Mouse (Mus musculus): ENCODE data around the gene Stpg3.

The Stpg3 gene

GRCm38 (mm10) chr2:25207593-25207992 lies 6.8 kb downstream of the Stpg3 start:
- DNase-seq (ENCODE audit: low spot score): no peak

- no peak for DNase-seq (ENCODE audit: low spot score)
These were observed 10.7 kb downstream of the Stpg3 start for GRCm38 (mm10) chr2:25203631-25204214.

- DNase-seq (ENCODE audit: low spot score): no peak
These were observed 13.8 kb downstream of the Stpg3 start for GRCm38 (mm10) chr2:25200631-25201030.

- DNase-seq (ENCODE audit: low spot score): no peak
These were observed 16.5 kb downstream of the Stpg3 start for GRCm38 (mm10) chr2:25197946-25198345.

GRCm38 (mm10) chr2:25197191-25197590 lies 17.2 kb downstream of the Stpg3 start:
- no peak for DNase-seq (ENCODE audit: low spot score)

- DNase-seq (ENCODE audit: low spot score): peak; percentile 82
These were observed 18.1 kb downstream of the Stpg3 start, which contains the start of gene Tor4a for GRCm38 (mm10) chr2:25196172-25196954. Gene Tor4a (minus strand): TSS chr2:25196886.

GRCm38 (mm10) chr2:25195211-25196156 lies 19.0 kb downstream of the Stpg3 start:
- DNase-seq (ENCODE audit: low spot score): peak; percentile 46

- DNase-seq (ENCODE audit: low spot score): no peak
These were observed 19.8 kb downstream of the Stpg3 start for GRCm38 (mm10) chr2:25194486-25195171.

- DNase-seq (ENCODE audit: low spot score): no peak
These were observed 20.4 kb downstream of the Stpg3 start for GRCm38 (mm10) chr2:25194006-25194405.

- peak; percentile 57 for DNase-seq (ENCODE audit: low spot score)
These were observed 21.1 kb downstream of the Stpg3 start for GRCm38 (mm10) chr2:25193330-25193770.

- DNase-seq (ENCODE audit: low spot score): no peak
These were observed 26.6 kb downstream of the Stpg3 start for GRCm38 (mm10) chr2:25187841-25188240.

GRCm38 (mm10) chr2:25186575-25186930 lies 27.9 kb downstream of the Stpg3 start:
- no peak for DNase-seq (ENCODE audit: low spot score)

- no peak for DNase-seq (ENCODE audit: low spot score)
These were observed 28.5 kb downstream of the Stpg3 start for GRCm38 (mm10) chr2:25185625-25186574.

GRCm38 (mm10) chr2:25184496-25184895 lies 29.9 kb downstream of the Stpg3 start:
- DNase-seq (ENCODE audit: low spot score): no peak

- no peak for DNase-seq (ENCODE audit: low spot score)
These were observed 31.1 kb downstream of the Stpg3 start for GRCm38 (mm10) chr2:25183336-25183735.

GRCm38 (mm10) chr2:25182664-25183063 lies 31.8 kb downstream of the Stpg3 start:
- no peak for DNase-seq (ENCODE audit: low spot score)

GRCm38 (mm10) chr2:25181891-25182397 lies 32.5 kb downstream of the Stpg3 start:
- no peak for DNase-seq (ENCODE audit: low spot score)

GRCm38 (mm10) chr2:25180973-25181890 lies 33.2 kb downstream of the Stpg3 start:
- no peak for DNase-seq (ENCODE audit: low spot score)

- peak; percentile 78 for DNase-seq (ENCODE audit: low spot score)
These were observed 33.9 kb downstream of the Stpg3 start, which contains the start of gene Nrarp for GRCm38 (mm10) chr2:25180478-25180903. Gene Nrarp (plus strand): TSS chr2:25180758.
